Mouse (Mus musculus): ENCODE data around the gene 1700061G19Rik. TPM values are rescaled to one million over a fixed set of nuclear protein-coding genes. Genes with fewer than 3 reads are reported as not detected.

1700061G19Rik gene
- under 1 TPM in 1 of 2 experiments, not detected in 1; 0.13 TPM for total RNA-seq (2023)

DNA sequence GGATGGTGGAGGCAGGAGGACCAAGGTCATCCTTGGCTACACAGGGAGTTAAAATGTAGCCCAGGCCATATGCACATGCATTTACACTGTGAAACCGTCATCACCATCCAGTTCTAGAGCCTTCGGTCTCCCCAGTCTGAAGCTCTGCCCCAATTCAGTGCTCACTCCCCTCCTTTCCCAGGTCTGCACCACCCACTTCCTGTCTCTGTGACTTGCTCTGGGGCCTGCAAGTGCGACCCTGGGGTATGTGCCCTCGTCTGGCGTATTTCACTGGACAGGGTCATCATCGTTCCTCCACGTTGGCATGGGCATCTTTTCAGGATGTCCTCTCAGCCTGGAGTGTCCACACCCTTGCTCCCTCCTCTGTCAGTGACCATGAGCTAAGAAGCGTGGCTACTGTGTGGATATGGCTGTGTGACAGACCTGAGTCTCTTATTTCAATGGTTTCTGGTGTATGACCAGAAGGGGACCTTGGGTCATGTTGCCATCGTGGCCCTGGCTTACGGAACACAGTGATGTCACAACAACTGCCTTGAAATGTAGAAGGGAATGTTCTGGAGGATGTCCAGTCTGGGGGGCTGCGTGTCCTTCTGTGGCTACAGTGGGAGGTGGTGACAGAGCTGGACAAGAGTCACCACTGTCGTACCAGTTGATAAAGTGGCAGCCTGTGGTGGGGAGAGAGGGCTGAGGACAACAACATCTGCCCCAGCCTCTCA, at the start of gene 1700061G19Rik:
TSS of gene 1700061G19Rik (plus strand) at position 542 of the 716 bp plus-strand sequence.

DNA sequence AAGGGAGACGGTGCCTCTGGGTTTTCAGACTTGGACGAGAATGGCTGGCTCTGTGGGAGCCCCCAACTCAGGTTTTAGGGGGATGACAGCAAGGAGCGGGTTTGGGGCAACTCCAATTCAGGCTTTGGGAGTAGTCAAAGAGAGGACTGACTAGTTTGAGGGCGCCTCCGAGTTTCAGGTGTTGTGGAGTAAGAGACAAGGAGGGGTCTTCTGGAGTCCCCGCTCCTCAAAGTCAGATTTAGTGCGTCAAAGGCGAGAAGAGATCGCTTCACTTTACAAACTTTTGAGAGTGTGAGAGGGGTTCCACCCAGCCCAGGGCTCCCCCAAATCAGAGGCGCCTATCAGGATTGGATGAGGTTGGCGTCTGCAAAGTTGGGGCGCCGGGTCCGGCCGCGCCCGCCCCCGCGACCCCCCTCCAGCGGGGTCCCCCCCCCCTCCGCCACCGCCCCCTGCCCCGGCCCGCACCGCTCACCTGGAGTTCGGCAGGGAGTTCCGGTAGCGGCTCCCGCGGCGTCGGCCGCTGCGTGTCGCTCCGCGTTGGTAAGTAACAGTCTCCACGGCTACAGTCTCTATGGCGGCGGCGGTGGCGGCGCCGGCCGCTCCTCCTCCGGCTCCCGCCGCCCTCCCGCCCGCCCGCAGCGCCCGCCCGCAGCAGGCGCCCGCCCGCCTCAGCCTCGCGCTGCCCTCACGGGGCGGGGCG, 44.7 kb upstream of the 1700061G19Rik start, which contains the start of gene Rfx2:
TSS of gene Rfx2 (minus strand) at position 603 of the 700 bp plus-strand sequence.

DNA sequence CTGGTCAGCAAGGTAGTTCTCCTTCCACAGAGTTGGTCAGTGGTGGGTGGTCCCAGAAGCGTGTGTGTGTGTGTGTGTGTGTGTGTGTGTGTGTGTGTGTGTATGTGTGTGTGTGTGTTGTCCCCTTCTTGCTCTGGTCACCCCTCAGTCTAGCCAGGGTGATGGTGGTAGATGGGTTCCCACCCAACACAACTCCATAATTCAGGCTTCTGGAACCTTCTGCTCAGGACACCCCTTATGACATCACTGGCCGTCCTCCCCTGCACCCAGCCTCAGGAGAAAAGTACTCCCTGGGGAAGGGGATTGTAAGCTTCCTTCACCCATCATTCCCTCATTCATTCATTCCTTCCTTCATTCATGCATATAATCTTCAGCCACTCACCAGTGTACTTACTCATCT, 1.0 kb upstream of the 1700061G19Rik start, which contains the start of gene Acsbg2:
TSS of gene Acsbg2 (minus strand) at position 211 of the 400 bp plus-strand sequence.

DNA sequence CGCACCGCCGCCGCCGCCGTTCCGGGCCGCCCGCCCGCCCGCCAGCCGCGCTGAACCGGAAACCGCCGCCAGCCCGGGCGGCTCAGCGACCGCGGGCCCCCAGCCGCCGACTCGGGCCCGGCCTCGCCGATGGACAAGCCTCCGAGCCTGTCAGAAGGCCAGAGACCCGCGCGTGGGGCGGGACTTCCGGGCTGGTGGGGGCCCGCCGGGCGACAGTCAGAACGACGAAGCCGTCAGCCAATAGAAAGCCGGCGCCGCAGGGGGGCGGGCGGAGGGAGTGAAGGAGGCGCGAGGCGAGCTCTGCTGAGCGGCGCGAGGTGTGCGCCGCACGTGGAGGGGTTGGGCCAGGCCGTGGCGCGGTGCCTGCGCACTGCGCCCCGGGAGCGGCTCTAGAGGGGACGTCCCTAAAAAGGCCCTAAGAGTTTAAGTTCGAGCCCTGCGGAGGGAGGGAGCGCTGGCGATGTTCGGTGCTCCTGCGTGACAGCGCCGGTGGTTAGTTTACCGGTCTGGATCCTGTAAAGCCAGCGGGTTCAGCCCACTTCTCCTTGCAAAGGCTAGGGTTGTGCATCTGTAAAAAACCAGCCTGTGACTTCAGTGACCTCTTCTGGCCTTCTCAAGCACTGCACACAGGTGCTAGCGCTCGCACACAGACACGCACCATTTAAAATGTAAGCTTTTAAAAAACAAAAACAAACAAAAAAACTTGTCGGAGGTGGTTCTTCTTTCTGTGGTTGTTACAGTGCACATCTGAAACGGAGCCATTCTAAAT, 60.3 kb downstream of the 1700061G19Rik start, which contains the start of gene Mllt1:
TSS of gene Mllt1 (minus strand) at position 53 of the 769 bp plus-strand sequence.

Other genes with a start within 250 kb of the 1700061G19Rik start
- gene Lonp1, start 248.6 kb upstream of the 1700061G19Rik start, total RNA-seq (2023) = 10 to 100 TPM; 19.7 to 22.8 TPM
- gene Catsperd, start 247.3 kb upstream of the 1700061G19Rik start, total RNA-seq (2023) = 1 to 10 TPM; 1.3 to 1.7 TPM
- 10 to 100 TPM; 58.0 to 58.8 TPM for gene Ranbp3, start 202.2 kb upstream of the 1700061G19Rik start, total RNA-seq (2023)
- gene Ndufa11, start 157.7 kb upstream of the 1700061G19Rik start, total RNA-seq (2023) = 10 to 100 TPM; 60.0 to 63.3 TPM
- 1 to 10 TPM; 1.9 to 2.4 TPM for gene Vmac, start 157.5 kb upstream of the 1700061G19Rik start, total RNA-seq (2023)
- not detected for gene Nrtn, start 117.9 kb upstream of the 1700061G19Rik start, total RNA-seq (2023)
- gene Dus3l, start 110.7 kb upstream of the 1700061G19Rik start, total RNA-seq (2023) = 10 to 100 TPM; 18.1 to 24.0 TPM
- under 1 TPM in 1 of 2 experiments, not detected in 1; 0.78 TPM for gene Prr22, start 105.2 kb upstream of the 1700061G19Rik start, total RNA-seq (2023)
- gene Rfx2, start 44.5 kb upstream of the 1700061G19Rik start, total RNA-seq (2023) = 1 to 10 TPM; 6.2 to 7.4 TPM
- gene Acsbg2, start 1.0 kb upstream of the 1700061G19Rik start, total RNA-seq (2023) = not detected
- gene Mllt1, start 59.9 kb downstream of the 1700061G19Rik start, total RNA-seq (2023) = 10 to 100 TPM; 17.7 to 18.9 TPM
- not detected for gene Acer1, start 106.6 kb downstream of the 1700061G19Rik start, total RNA-seq (2023)
- 10 to 100 TPM in 1 of 2 experiments, 1 to 10 TPM in 1; 9.5 to 11.6 TPM for gene Clpp, start 114.8 kb downstream of the 1700061G19Rik start, total RNA-seq (2023)
- 10 to 100 TPM in 1 of 2 experiments, 1 to 10 TPM in 1; 5.6 to 10.1 TPM for gene Alkbh7, start 121.9 kb downstream of the 1700061G19Rik start, total RNA-seq (2023)
- gene Pspn, start 124.5 kb downstream of the 1700061G19Rik start, total RNA-seq (2023) = 1 to 10 TPM in 1 of 2 experiments, not detected in 1; 2.3 TPM
- gene Gtf2f1, start 135.8 kb downstream of the 1700061G19Rik start, total RNA-seq (2023) = 10 to 100 TPM; 48.4 to 52.2 TPM
- gene Gm17949, start 136.0 kb downstream of the 1700061G19Rik start, total RNA-seq (2023) = under 1 TPM; 0.31 to 0.33 TPM
- gene Khsrp, start 156.0 kb downstream of the 1700061G19Rik start, total RNA-seq (2023) = 10 to 100 TPM; 95.8 to 99.2 TPM
- not detected for gene Slc25a41, start 166.2 kb downstream of the 1700061G19Rik start, total RNA-seq (2023)
- under 1 TPM in 1 of 2 experiments, not detected in 1; 0.64 TPM for gene Crb3, start 183.6 kb downstream of the 1700061G19Rik start, total RNA-seq (2023)
- gene Slc25a23, start 184.4 kb downstream of the 1700061G19Rik start, total RNA-seq (2023) = 1 to 10 TPM; 2.1 to 3.4 TPM
- 100 to 1,000 TPM; 190 to 192 TPM for gene Dennd1c, start 203.0 kb downstream of the 1700061G19Rik start, total RNA-seq (2023)
- gene Tubb4a, start 212.3 kb downstream of the 1700061G19Rik start, total RNA-seq (2023) = under 1 TPM in 1 of 2 experiments, not detected in 1; 0.16 TPM
- gene Tnfsf9, start 229.8 kb downstream of the 1700061G19Rik start, total RNA-seq (2023) = 1 to 10 TPM; 2.6 to 3.0 TPM